Mouse (Mus musculus) T-helper 1 cell (primary cell): Measurements from ENCODE around the gene Papola.
"Not testable (repeated sequence)": the region's sequence is repeated elsewhere in the genome, so short reads cannot be mapped to it uniquely, and the experiment has no call there.

ENCODE experiments used
- in situ Hi-C: fragments of 300-600 bp; cut with MboI, MseI; formaldehyde crosslinking; loops from one replicate; pipeline ENCODE4 v1.15.1; 2025; ENCODE audit warnings: high pct_unique_total_duplicates

Papola gene

DNA sequence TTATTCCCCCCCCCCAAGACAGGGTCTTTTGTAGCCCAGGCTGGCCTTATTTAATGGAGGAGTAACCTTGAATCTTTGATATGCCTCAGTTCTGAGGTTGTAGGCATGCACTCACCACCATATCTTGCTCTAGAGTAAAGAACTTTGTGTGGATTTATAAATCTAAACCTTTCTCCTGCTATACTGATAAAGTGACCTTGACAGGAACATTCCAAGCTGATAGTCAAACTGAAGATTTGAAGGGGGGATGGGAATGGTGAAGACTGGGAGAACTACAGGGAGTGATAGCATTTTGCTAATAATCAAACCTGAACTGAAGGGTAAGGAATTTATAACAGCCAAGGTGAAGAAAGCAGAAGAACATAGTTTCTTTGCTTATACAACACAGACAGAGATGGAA lies 13.5 kb downstream of the Papola start:
- in situ Hi-C loops, result loop anchor here (10.0 kb wide), 1 partner anchor 783 kb away; no protein-coding TSS in a partner anchor

DNA sequence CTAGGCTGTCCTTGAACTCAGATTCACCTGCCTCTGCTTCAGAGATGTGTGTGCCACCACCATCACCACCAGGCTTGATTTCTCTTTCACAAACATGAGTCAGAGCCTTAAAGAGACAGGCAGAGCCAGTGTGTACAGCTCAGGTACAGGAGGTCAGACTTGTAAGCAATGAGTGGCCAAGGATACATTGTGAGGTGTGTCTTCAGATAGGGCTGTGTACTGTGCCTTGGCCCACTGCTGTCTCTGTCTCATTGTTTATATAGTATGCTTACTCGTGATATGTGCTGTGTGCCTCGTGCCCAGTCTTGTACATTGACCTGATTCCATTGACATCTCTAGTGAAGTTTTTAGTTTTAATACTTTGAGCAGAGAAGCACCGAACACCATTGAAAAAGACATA lies 21.3 kb downstream of the Papola start:
- in situ Hi-C loops, result loop anchor here (25.0 kb wide), 1 partner anchor 1068 kb away; no protein-coding TSS in a partner anchor

DNA sequence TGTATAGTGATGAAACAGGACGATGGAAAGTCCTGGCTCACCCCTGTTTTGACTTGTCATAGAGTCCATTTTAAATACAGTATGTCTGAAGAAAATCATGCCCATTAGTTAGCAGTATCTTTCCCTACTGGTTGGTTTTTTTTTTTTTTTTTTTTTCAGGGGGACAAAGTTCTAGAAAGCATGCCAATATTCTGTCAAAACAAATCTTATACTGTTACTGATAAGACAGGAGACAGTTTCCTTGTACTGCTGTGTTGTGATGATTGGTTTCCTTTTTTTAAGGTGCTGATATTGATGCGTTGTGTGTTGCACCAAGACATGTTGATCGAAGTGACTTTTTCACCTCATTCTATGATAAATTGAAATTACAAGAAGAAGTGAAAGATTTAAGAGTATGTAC lies 21.7 kb downstream of the Papola start:
- in situ Hi-C loops, result loop anchor here (25.0 kb wide), 1 partner anchor 1069 kb away; no protein-coding TSS in a partner anchor

DNA sequence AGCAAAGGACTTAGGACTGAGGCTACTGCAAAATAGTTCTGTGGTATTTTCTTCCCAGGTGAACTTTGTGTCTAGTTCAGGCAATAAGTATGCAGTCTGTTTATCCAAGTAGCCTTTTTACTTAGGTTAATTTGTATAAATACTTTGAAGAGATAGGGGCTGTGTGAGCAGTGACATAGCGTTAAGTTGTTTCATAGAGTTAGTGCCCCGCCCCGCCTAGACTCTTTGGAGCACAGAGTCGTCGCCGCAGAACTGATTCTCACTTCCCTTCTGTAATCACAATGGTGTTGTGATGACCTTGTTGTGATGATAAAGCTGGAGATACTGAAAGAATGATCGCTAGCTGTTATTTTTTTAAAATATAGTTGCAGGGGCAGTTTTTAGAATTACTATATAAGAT lies 22.9 kb downstream of the Papola start:
- in situ Hi-C loops, result loop anchor here (25.0 kb wide), 1 partner anchor 1070 kb away; no protein-coding TSS in a partner anchor

- in situ Hi-C loops, result loop anchor here (25.0 kb wide), 1 partner anchor 1072 kb away; no protein-coding TSS in a partner anchor
These were observed 24.5 kb downstream of the Papola start for GRCm38 (mm10) chr12:105808945-105809344.

DNA sequence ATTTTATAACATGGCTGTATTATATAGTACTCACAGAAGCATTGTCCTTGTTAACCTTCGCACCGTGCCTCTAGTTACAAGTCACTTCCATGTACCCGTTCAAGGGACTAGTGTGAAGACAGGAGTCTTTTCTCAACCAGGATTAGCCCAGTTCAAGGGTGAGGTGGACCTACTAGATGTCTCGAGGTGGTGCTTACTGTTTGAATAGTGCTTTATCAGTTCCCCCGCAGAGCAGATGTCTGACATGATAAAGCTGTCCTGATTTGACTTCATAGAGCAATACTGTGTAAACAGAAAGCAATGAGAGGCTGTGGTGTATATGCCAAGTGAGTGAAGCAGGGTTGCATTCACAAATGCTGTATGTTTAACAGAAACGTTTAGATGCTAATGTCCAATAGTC lies 26.1 kb downstream of the Papola start:
- in situ Hi-C loops, result loop anchor here (5.0 to 25.0 kb wide), 2 partner anchors 168 to 1073 kb away; no protein-coding TSS in a partner anchor

DNA sequence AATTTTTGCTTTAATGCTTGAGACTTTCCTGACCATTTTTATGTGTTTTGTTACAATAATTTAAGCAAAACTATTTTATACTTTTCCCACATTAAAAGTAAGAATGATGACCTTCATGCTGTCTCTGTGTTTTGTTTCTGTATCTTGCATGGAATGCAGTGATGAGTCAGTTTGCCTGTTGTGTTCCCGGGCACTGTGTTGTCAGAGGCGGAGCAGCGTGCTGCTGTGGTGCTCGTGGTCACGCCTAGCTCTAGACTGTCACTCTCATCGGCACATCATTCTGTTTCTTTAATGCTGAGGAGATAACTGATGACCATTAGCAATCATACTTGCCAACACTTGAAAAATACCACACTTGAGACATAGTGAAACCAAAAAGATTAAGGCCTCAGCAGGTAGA lies 29.5 kb downstream of the Papola start:
- in situ Hi-C loops, result loop anchor here (5.0 to 25.0 kb wide), 2 partner anchors 172 to 1077 kb away; no protein-coding TSS in a partner anchor

GRCm38 (mm10) chr12:105823472-105823871 lies 39.0 kb downstream of the Papola start:
- in situ Hi-C loops, result loop anchor here (25.0 kb wide), 1 partner anchor 1086 kb away; no protein-coding TSS in a partner anchor

GRCm38 (mm10) chr12:105824743-105825142 lies 40.2 kb downstream of the Papola start:
- in situ Hi-C loops, result loop anchor here (25.0 kb wide), 1 partner anchor 1087 kb away; no protein-coding TSS in a partner anchor

DNA sequence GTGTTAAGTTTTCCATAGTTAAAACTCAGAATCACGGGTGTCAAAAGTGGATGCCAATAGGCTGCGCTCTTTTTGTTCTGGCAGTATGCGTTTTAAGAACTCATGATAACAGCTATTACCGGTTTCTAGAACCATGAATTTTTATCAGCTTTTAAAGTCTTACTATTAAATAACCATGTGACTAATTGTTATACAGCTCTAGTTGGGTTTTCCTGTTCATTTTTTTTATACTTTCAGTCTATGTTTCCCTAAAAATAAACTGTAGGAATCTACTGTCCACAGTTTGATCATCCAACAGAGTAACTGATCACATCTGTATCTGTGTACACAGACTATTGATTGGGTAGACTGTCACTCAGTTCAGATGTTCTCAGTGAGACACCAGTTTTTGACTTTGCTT lies 40.8 kb downstream of the Papola start:
- in situ Hi-C loops, result no loop called here

GRCm38 (mm10) chr12:105832541-105832940 lies 48.0 kb downstream of the Papola start:
- in situ Hi-C loops, result no loop called here

GRCm38 (mm10) chr12:105834926-105835325 lies 50.4 kb downstream of the Papola start:
- in situ Hi-C loops, result no loop called here

DNA sequence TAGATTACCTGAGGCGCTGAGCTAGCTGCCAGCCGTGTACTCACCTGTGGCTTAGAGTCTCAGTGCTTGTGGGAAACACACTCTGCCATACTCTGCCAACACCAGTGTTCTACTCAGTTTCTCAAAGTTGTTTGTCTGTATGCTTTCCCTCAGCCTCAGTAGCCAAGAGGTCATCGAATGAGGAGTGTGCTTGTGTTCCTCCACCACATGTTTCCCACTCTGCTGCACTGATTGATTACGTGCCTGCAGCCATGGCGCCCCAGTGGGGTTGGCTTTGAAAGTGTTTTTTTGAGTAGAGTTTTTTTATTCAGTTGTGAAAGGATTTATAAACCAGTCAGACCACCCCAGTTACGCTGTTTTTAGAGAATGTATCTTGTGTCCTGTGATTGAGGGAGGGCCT lies 51.1 kb downstream of the Papola start:
- in situ Hi-C loops, result no loop called here

GRCm38 (mm10) chr12:105836196-105836595 lies 51.7 kb downstream of the Papola start:
- in situ Hi-C loops, result no loop called here

DNA sequence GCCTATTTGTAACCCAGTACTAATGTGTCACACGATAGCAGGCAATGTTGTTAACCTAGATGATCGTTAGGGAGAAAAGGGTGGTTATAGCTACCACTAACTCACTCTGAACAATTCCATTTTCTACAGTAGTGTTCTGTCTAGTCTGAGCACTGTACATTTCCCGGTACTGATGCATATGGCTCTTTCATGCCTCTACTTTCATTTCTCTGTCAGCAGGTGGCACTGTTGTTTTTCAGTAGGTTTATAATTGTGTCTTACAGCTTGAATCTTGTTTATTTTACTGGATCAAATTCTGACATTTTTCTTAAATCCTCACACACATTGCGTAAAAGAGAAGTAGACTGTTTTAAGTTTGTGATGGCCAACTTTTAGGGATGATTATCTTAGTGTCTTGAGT lies 54.6 kb downstream of the Papola start:
- in situ Hi-C loops, result no loop called here

- in situ Hi-C loops, result not testable (repeated sequence)
These were observed 56.1 kb downstream of the Papola start for GRCm38 (mm10) chr12:105840545-105840944.

DNA sequence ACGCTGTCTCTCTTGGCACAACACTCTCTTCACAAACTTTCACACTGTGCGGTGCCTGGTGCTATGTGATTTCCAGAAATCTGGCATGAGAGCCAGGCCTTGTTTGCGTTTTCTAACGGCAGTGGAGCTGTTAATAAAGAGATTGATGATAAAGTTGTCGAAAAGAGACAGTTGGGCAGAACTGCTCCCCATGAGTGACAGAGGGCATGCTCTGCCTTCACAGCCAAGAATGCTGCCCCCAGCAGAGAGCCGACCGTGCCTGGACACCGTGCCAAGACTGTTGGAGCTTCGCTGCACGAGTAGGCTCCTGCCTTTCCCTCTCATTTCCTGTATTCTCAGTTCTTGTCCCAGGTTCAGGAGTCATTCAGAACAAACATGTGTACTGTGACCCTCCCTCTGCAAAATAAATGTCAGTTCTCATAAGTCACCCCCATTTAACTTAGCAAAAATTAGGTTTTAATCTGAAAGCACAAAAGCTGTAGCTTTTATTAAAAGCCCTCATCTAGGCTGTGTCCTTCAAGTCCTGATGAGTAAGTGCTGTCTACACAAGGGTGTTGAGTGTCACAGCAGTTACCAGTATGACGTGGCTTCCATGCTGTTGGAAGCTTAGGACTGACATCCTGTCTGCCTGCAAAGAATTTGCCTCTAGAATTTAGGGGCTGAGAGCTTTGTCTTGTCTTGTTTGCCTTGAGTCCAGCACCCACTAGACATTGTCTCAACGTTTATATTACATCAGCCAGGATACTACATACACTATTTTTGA lies 58.9 kb downstream of the Papola start:
- in situ Hi-C loops, result no loop called here

DNA sequence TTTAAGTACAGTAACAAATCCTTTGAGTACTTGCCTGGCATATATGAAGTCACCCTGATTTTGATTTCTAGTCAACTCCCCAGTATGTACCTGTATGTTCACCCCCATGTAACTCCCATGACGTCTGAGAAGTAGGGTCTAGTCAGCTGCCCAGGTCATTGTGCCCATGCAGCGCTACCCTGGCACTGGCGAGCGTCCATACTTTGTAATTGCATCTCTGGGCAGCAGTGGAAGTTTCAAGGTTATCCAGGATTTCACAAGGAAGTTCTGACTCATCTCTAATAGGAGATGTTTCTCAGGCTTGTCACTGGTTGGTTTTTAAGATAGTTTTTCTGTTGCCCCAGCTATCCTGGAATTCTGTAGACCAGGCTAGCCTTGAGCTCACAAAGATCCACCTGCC lies 59.9 kb downstream of the Papola start:
- in situ Hi-C loops, result no loop called here

DNA sequence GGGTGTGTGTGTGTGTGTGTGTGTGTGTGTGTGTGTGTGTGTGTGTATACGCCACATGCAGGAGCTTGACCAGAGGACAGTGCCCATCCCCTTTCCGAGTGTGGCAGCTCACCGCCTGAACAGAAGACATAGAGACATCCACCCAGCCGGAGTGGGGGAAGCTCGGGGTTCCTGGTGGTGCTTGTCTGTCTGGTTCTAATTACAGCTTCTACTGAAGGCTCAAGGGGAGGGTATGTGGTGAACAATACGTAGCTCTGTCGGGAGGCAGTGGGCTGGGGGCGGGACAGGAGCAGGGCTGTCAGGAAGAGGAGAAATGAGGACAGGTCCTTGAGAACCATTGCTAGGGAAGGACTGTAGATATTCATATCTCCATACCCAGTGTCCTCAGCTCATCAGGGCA lies 64.6 kb downstream of the Papola start:
- in situ Hi-C loops, result no loop called here

DNA sequence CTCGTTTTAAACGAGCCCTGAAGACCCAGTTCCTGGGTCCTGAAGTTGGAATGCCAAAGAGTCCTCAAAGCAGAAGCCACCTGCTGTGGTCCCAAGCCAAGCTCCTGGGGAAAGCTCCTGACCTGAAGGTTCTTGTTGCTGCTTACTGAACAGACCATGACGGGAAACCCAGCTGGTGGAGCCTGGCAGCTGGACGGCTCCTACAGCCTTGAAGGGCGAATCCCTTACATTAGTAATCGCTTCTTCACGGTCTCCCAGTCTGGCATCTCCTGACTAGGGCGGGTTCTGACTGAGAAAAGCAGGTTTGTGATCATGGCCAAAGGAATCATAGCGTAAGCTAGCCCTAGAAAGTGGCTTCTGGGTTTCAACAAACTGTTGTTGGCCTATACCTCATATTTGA lies 66.2 kb downstream of the Papola start:
- in situ Hi-C loops, result no loop called here

DNA sequence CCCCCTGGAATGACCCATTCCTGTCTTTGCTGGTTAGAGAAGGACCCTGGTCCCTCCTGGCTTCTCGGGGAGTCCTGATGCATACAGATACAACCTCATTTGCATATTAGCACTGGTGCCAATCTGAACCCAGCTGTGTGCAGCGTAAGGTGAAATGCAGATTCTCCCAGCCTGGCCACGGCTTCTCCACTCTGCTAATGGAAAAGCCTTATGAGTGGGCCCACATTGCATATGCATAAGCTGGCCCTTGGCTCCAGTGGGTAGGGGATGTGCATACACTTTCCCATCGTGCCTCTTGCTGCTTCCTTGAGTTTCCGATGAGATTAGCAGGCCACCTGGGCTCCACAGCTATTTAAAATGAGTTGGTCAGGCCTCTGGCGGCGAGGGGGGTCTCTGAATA lies 68.3 kb downstream of the Papola start:
- in situ Hi-C loops, result no loop called here

- in situ Hi-C loops, result no loop called here
These were observed 70.1 kb downstream of the Papola start for GRCm38 (mm10) chr12:105854639-105855038.
